Mouse (Mus musculus) hindbrain, embryonic 10.5 days (tissue): Measurements from ENCODE around the gene Bcr. TPM values are rescaled to one million over a fixed set of nuclear protein-coding genes. Genes with fewer than 3 reads are reported as not detected.
A peak's percentile ranks its signal among the peaks of the same experiment; 100 is the strongest.

Experiments
- DNase-seq: peaks from one replicate; pipeline ENCODE4 v3.0.0-alpha.2; 2017; ENCODE audit warnings: low spot score
- H3K27ac ChIP-seq: fragments of 300-500 bp; sonication (generic); 2 replicates; pipeline ENCODE4 v1.5.1; 2016; ENCODE audit warnings: mild to moderate bottlenecking, moderate library complexity
- H3K27me3 ChIP-seq: fragments of 300-500 bp; sonication (generic); 2 replicates; pipeline ENCODE4 v1.6.1; 2016; ENCODE audit warnings: mild to moderate bottlenecking; ENCODE audit not compliant: poor library complexity, insufficient read depth, severe bottlenecking
- H3K36me3 ChIP-seq: fragments of 300-500 bp; sonication (generic); 2 replicates; pipeline ENCODE4 v1.6.1; 2016; ENCODE audit warnings: mild to moderate bottlenecking, moderate library complexity
- H3K4me1 ChIP-seq: fragments of 300-500 bp; sonication (generic); replicated peaks from 2 replicates; pipeline ENCODE4 v1.6.1; 2016; ENCODE audit warnings: mild to moderate bottlenecking
- H3K4me3 ChIP-seq: fragments of 300-500 bp; sonication (generic); 2 replicates; pipeline ENCODE4 v1.5.1; 2016; ENCODE audit warnings: mild to moderate bottlenecking, moderate library complexity
- H3K9me3 ChIP-seq: fragments of 300-500 bp; sonication (generic); 2 replicates; pipeline ENCODE4 v1.6.1; 2016; ENCODE audit warnings: mild to moderate bottlenecking, moderate library complexity
- WGBS: fragments of 180-500 bp; shearing (Covaris S2); methylation state at CpG from one replicate; pipeline ENCODE4 v1.1.7; 2016; 5-methylcytosine and 5-hydroxymethylcytosine counted together
- polyA plus RNA-seq: library from polyadenylated mRNA; unstranded; fragments of >200 nt; fragmentation: Nextera tagmentation; extraction: Ambion mirVana; gene quantifications from 2 replicates; pipeline ENCODE4 v1.2.1, GENCODE M21; 2016

Bcr gene
- polyA plus RNA-seq, 1 experiment from 2014 or later = 7.8 TPM

DNA sequence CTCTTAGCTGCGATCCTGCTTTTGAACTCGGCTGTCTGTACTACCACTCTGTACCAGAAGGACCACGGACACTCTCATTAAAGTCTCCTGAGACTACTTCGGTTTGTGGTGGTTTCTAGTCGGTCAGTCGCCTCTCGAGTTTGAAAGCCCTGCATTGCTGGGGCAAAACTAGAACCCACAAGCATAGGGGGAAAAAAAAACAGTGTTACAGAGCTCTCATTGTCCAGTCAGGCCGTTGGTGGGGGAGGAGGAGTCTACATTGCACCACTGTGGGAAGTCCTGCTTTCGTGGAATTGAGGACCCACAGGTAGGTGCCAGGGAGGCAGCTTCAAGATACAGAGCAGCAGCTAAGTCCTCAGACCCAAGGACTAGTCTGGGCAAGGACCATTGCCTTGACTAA lies 124.4 kb downstream of the Bcr start:
- H3K4me1 ChIP-seq = peaks cover 10% of the 10 kb centered on the region; the same call in 1 of the 2 replicates
- H3K27me3 ChIP-seq = no peaks in the 10 kb centered on the region
- H3K27ac ChIP-seq = peak overlapping the region; percentile 29; the same call in 1 of the 2 replicates
- H3K36me3 ChIP-seq = peaks cover 55% of the 10 kb centered on the region
- H3K4me3 ChIP-seq = no peak overlapping the region
- no peaks in the 10 kb centered on the region for H3K9me3 ChIP-seq
- WGBS = 91% methylated on average over 9 of the region's 9 CpGs
- DNase-seq = no peak

GRCm38 (mm10) chr10:75186551-75186950 lies 126.2 kb downstream of the Bcr start:
- H3K4me3 ChIP-seq = no peak overlapping the region
- no peak overlapping the region for H3K27ac ChIP-seq
- H3K36me3 ChIP-seq = peaks cover 37% of the 10 kb centered on the region
- H3K4me1 ChIP-seq = peaks cover 10% of the 10 kb centered on the region; the same call in 1 of the 2 replicates
- no peaks in the 10 kb centered on the region for H3K9me3 ChIP-seq
- no peak for DNase-seq
- H3K27me3 ChIP-seq = no peaks in the 10 kb centered on the region
- 57% methylated on average over 6 of the region's 6 CpGs for WGBS

- DNase-seq = no peak
Measured at GRCm38 (mm10) chr10:75187366-75188056, 127.1 kb downstream of the Bcr start.

GRCm38 (mm10) chr10:75191647-75192046 lies 131.3 kb downstream of the Bcr start:
- Histone ChIP-seq H3K4me3 (no peak overlapping the region), H3K36me3 (no peaks in the 10 kb centered on the region), H3K9me3 (peaks cover 8% of the 10 kb centered on the region), H3K27me3 (no peaks in the 10 kb centered on the region), H3K4me1 (peaks cover 3% of the 10 kb centered on the region; the same call in 1 of the 2 replicates), H3K27ac (no peak overlapping the region)
- DNase-seq = no peak
- WGBS = 54% methylated on average over 7 of the region's 7 CpGs

More at GRCm38 (mm10) chr10:75187366-75188056, 127.1 kb downstream of the Bcr start:
- Histone ChIP-seq H3K9me3 (no peaks in the 10 kb centered on the region), H3K27ac (no peak overlapping the region), H3K36me3 (peaks cover 29% of the 10 kb centered on the region), H3K4me3 (no peak overlapping the region), H3K4me1 (peaks cover 10% of the 10 kb centered on the region; the same call in 1 of the 2 replicates), H3K27me3 (no peaks in the 10 kb centered on the region)
- WGBS = 77% methylated on average over 8 of the region's 8 CpGs

DNA sequence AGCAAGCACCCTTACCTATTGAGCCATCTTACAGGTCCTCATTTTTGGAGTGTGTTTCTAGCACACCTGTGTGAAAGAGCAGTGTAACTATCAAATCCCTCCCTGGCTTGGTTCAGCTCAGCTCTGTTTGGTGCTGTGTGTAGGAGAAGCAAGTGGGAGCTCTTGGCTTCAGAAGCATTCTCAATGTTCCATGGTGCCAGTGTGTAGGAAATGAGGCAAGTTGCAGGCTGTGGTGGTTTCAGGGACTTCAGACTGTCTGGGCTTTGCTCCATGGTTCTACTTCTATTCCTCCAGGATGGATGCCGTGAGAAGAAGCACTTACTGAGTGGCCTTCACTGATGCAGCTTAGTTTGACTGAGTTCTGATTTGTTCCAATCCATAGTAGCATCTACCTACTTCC lies 137.4 kb downstream of the Bcr start:
- no peak overlapping the region for H3K27ac ChIP-seq
- H3K27me3 ChIP-seq = no peaks in the 10 kb centered on the region
- DNase-seq = no peak
- 89% methylated on average over 1 of the region's 1 CpGs for WGBS
- no peaks in the 10 kb centered on the region for H3K36me3 ChIP-seq
- peaks cover 6% of the 10 kb centered on the region for H3K9me3 ChIP-seq
- H3K4me3 ChIP-seq = no peak overlapping the region
- H3K4me1 ChIP-seq = no peaks in the 10 kb centered on the region

- DNase-seq = no peak
- Histone ChIP-seq H3K27ac (no peak overlapping the region), H3K4me1 (no peaks in the 10 kb centered on the region), H3K4me3 (no peak overlapping the region), H3K36me3 (no peaks in the 10 kb centered on the region), H3K27me3 (no peaks in the 10 kb centered on the region), H3K9me3 (no peaks in the 10 kb centered on the region)
- WGBS = 95% methylated on average over 1 of the region's 1 CpGs
Measured at GRCm38 (mm10) chr10:75200733-75201132, 140.3 kb downstream of the Bcr start.

- no peak for DNase-seq
- no peaks in the 10 kb centered on the region for H3K36me3 ChIP-seq
- H3K27me3 ChIP-seq = no peaks in the 10 kb centered on the region
- H3K27ac ChIP-seq = no peak overlapping the region
- no peaks in the 10 kb centered on the region for H3K4me1 ChIP-seq
- 81% methylated on average over 4 of the region's 4 CpGs for WGBS
- H3K9me3 ChIP-seq = no peaks in the 10 kb centered on the region
- no peak overlapping the region for H3K4me3 ChIP-seq
Measured at GRCm38 (mm10) chr10:75206192-75206591, 145.8 kb downstream of the Bcr start.

DNA sequence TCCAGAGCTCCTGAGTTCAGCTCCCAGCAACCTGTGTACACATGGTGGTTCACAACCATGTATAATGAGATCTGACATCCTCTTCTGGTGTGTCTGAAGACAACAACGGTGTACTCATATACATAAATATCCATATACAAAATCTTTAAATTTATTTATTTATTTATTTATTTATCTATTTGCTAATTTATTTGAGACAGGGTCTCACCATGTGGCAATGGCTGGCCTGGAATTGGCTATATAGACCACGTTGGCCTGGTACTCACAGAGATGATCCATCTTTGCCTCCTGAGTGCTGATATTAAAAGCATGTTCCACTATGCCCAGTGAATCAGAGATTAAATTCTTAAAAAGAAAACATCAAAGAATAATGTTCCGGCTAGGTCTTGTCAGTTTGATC lies 150.4 kb downstream of the Bcr start:
- Histone ChIP-seq H3K4me3 (no peak overlapping the region), H3K9me3 (no peaks in the 10 kb centered on the region), H3K36me3 (no peaks in the 10 kb centered on the region), H3K27me3 (no peaks in the 10 kb centered on the region), H3K4me1 (peaks cover 14% of the 10 kb centered on the region), H3K27ac (no peak overlapping the region)
- WGBS = 93% methylated on average over 3 of the region's 3 CpGs
- DNase-seq = no peak

DNA sequence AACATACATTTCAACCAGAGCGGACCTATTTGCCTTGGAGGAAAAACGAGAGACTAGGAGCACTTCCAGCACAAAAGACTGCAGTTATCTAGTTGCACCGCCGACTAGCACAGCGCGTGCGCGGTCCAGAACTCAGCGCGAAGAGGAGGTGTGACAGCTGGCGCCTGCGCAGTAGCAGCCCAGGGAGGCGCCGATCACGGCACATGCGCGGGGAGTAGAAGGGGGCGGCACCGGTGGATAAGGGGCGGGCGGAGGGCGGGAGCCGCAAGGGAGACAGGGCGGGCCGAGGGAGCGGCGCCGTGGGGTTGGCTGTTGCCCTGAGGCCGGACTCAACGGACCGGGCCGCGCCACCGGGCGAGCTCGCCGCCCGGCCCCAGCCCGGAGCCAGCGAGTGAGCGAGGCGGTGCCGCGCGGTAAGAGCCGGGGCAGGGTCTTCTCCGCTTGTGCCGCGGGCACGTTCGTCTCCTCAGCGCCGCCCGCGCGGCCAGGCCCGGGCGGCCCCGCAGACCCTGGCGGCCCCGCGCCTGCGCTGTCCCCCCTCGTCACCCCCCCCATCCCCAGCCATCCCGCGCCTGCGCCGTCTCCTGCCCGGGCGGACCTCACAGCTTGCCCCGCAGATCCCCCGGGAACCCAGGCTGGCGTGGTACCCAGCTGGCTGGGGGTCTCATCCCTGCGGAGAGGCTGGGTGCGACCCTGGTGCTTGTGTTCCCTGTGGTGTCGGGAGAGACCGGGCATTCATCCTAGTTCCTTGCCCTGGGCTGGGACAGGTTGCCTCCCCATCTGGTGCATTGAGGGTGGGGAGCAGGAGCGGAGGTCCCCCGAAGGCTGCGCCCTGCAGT lies 151.6 kb downstream of the Bcr start, which contains the start of gene Specc1l:
Gene Specc1l, plus strand, starts transcription at position 267 of the 839 bp plus-strand sequence.
- H3K27me3 ChIP-seq = no peaks in the 10 kb centered on the region
- H3K36me3 ChIP-seq = no peaks in the 10 kb centered on the region
- H3K27ac ChIP-seq = peak within 1 kb of the TSS; percentile 98
- peaks cover 14% of the 10 kb centered on the region for H3K4me1 ChIP-seq
- under 1% methylated on average over 70 of the region's 80 CpGs for WGBS
- no peaks in the 10 kb centered on the region for H3K9me3 ChIP-seq
- peak; percentile 97 for DNase-seq
- H3K4me3 ChIP-seq = peak within 1 kb of the TSS; percentile 67

DNA sequence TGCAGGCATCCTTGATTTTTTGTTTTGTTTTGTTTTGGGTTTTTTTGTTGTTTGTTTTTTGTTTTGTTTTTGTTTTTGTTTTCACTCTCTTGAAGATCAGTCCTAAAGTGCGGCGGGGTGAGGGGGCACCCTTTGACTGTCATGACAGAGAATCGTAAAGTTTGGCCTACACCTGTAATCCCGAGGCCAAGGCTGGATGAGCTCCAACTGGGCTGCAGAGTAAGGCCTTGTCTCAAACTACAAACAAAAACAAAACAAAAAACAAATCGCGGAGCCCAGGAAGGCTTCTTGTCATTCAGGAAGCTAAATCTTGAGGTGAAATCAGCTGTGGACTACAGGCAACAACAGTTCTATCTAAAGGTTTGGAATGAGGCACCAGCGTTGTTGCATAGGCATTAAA lies 152.6 kb downstream of the Bcr start:
- WGBS = 54% methylated on average over 7 of the region's 7 CpGs
- H3K27ac ChIP-seq = peak overlapping the region; percentile 98
- H3K4me1 ChIP-seq = peaks cover 14% of the 10 kb centered on the region

GRCm38 (mm10) chr10:75220722-75221121 lies 160.3 kb downstream of the Bcr start:
- 95% methylated on average over 3 of the region's 3 CpGs for WGBS

More for the DNA sequence above, 152.6 kb downstream of the Bcr start:
- Histone ChIP-seq H3K4me3 (peak overlapping the region; percentile 67), H3K9me3 (no peaks in the 10 kb centered on the region), H3K27me3 (no peaks in the 10 kb centered on the region), H3K36me3 (no peaks in the 10 kb centered on the region)
- DNase-seq = no peak

DNA sequence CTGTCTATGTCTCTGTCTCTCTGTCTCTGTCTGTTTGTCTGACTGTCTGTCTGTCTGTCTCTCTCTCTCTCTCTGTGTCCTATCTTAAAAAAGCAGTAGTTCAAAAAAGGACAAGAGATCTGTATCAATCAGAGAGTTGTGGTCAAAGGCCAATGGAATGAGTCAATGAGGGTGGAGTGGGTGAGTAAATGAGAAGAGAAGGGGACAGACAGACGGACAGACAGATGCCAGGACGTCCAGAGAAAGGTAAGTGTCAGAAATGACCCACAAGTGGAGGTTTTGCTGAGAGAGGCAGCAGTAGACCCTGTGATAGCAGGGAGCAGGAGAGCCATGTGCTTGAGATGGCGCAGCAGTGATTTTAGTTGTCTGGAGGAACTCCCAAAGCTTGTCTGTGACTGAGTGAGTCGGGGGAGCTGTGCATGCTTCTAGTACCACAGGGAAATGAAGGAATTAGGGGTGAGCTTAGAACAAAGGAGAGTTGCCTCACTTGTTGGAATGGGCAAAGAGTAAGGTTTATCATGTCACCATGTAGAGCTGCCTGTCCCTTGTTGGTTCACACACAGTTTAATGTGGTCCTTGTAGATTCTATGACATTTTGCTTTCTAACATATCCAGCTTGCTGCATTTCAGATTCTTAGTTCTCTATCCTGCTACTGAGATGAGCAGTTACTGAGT lies 161.7 kb downstream of the Bcr start:
- Histone ChIP-seq H3K4me3 (no peak overlapping the region), H3K36me3 (no peaks in the 10 kb centered on the region), H3K4me1 (no peaks in the 10 kb centered on the region; the same call in 1 of the 2 replicates), H3K27ac (no peak overlapping the region), H3K27me3 (no peaks in the 10 kb centered on the region), H3K9me3 (no peaks in the 10 kb centered on the region)
- DNase-seq = no peak
- WGBS = 79% methylated on average over 4 of the region's 4 CpGs

More at GRCm38 (mm10) chr10:75220722-75221121, 160.3 kb downstream of the Bcr start:
- DNase-seq = no peak
- no peak overlapping the region for H3K27ac ChIP-seq
- H3K4me1 ChIP-seq = no peaks in the 10 kb centered on the region; the same call in 1 of the 2 replicates
- H3K9me3 ChIP-seq = no peaks in the 10 kb centered on the region
- H3K36me3 ChIP-seq = no peaks in the 10 kb centered on the region
- no peak overlapping the region for H3K4me3 ChIP-seq
- no peaks in the 10 kb centered on the region for H3K27me3 ChIP-seq
